Mouse (Mus musculus) gastrocnemius, postnatal 14 days (tissue): ENCODE measurements around the gene Ndrg3. TPM values are rescaled to one million over a fixed set of nuclear protein-coding genes. Genes with fewer than 3 reads are reported as not detected.

Source experiments
- DNase-seq: peaks from one replicate; pipeline ENCODE4 v3.0.0; 2021; ENCODE audit warnings: mixed read lengths
- intact Hi-C: fragments of 180-260 bp; cut with DNase I; formaldehyde crosslinking; loops from one replicate; pipeline ENCODE4 v1.15.1; 2025; ENCODE audit warnings: low total_unique reads
- total RNA-seq, 2 experiments: library from RNA; stranded (reverse); gene quantifications; 2 replicates each; pipeline ENCODE4 v1.2.3; 2021

Ndrg3 gene
- total RNA-seq, 2 experiments from 2014 or later = 23.3 to 25.2 TPM

DNA sequence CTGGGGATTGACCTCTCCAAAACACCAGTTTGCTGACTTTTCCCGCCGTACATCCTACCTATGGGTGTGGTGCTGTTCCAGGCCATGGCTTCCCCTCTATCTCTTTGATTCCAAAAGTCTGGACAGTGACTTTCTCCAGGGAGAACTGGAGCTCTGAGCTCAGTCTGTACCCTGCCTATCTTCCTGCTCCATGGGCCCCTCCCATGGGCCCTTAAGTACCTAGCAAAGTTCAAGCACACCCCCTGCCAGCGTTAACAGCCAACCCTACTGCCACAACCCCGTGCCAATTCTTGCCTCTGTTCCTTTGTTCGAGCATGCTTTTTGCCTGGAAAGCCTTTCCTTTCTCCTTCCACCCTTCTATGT, 15.4 kb upstream of the Ndrg3 start:
- no peak for DNase-seq
- intact Hi-C loops = no loop called here

DNA sequence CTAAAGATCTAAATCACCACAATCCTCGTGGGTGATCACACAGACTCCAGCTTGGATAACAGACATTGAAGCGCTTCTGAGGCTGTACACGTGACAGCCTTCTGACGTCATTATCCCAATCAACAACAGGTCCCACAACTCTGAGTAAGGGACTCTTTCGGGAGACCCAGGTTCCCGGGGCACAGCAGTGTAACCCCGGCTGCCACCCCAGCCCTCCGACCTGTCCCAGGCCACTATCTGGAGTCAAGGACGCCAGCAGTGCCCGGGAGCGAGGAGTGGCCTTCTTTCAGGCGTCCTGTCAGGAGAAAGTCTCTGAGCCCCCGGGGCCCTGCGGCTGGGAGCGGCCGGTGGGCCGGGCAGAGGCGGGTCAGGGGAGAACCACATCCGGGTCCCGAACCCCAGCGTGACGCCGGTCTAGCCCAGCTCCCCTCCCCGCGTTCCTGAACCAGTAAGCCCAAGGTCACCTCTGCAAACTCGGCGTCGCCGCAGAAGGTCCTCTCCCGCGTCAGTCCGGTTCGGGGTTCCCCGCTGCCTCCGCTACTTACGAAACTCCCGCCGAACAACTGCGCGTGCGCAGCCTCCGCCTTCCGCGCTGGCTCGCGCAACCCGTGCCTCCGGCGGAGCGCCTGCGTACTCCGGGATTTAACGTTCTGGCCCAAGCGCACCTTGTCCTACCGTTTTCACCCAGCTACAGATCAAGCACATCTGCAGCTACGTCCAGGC, 14.8 kb upstream of the Ndrg3 start, which contains the start of gene Dsn1:
Gene Dsn1 (minus strand): TSS at position 644 of the 723 bp plus-strand sequence.
- peak; percentile 87 for DNase-seq
- intact Hi-C loops = no loop called here

DNA sequence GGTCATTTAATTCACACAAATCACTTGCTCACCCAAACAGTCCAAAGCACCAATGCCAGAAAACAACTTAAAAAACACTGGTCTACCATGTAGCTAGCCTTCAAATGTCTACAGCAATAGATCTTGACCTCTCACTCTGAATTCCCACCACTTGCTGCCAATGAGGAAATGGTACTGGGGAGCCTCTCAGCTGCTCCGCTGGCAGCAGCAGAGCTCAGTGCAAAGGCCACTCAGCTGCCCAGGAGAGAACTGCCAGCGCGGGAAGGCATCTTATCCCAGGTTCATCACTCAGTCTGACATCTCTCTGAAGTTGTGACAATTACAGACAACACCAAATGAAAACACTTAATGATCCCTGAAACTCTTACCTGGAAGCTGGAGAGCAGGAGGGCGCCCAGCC, 10.5 kb upstream of the Ndrg3 start:
- intact Hi-C loops = no loop called here
- DNase-seq = no peak

DNA sequence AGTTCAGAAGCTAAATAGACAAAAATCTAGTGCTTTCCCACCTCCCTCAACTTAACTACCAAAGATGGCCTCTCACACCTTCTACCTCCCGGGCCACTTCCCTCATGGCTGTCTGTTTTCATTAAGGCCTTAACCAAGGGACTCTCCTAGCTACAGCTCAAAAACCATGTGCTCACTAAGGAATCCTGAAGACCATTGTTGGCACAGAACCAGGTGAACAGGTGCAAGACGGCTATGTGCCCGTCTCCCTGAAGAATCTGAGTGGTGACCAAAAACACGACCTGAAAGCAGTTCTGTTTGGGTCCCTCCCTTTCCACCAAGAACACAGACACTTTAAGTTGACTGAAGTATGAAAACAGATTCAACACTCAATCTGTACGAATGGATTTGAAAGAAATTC, 6.4 kb upstream of the Ndrg3 start:
- intact Hi-C loops = loop anchor here (5.0 kb wide), 1 partner anchor 96 kb away; no protein-coding TSS in a partner anchor
- no peak for DNase-seq

DNA sequence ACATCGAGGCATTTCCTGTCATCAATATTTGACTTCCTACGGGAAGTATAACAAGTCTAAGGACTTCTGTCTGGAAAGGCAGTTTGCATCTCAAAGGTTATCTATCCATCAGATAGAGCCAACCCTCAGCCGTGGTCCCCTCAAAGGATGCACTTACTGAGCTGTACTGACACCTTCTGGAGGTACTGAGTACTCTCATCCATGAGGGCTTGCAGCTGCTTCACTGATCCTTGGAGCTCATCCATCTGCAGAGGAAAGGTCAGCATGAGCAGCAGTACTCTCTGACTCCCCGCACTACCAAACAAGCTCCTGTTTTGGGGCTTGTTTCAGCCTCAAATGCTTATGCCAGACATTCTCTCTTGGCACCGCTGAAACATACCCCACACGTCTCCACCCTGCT, 4.7 kb upstream of the Ndrg3 start:
- intact Hi-C loops = loop anchor here (5.0 kb wide), 1 partner anchor 94 kb away; no protein-coding TSS in a partner anchor
- peak; percentile 56 for DNase-seq

DNA sequence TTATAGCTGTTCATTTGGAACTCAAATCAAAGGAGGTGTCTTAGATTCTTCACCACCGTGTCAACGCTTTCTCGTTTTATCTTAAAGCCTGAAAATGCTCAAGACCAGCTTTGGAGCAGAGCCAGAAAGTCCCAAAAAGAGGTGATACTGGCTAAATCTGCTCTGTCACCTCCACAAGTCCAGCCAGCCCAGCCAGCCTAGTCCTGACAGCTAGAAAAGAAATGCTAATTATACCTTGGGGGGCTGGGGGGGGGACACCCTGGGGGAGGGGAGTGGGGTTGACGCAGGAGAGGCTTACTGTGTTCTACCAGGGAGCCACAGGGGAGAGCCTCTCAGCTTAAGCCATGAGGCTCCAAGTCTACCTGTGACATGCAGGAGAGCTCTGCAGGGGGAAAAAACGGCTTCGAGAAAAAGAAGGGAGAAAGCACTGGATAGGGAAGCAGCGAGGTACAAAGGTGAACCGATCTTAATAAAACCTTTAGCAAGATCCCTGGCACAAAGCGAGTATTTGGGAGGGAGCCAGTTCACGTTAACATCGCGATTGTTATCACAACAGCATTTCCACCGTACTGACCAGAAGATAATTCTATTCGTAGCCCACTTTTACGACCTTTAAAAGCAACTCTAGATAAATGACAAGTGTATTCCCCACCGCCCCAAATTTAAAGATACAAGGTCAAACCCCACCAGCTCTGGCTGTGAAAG, 977 bp downstream of the Ndrg3 start:
- DNase-seq = peak; percentile 4
- intact Hi-C loops = no loop called here

DNA sequence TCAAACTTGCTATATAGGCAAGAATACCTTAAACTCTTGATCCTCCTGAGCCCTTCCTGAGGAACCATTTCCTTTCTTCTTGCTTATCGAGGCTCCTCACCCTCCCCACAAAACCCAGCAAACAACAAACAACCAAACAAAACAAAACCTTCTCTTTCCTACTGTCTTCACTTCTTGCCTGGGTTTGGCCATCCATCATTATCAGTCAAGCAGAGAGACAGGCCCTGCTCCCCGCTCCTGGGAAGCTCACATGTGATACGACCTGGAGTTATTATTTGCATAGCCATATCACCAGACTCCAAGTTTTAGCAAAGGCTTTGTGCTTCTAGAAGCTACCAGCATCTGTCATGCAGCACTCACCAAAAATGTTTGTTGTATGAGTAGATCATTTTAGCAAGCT, 4.5 kb downstream of the Ndrg3 start:
- intact Hi-C loops = no loop called here

DNA sequence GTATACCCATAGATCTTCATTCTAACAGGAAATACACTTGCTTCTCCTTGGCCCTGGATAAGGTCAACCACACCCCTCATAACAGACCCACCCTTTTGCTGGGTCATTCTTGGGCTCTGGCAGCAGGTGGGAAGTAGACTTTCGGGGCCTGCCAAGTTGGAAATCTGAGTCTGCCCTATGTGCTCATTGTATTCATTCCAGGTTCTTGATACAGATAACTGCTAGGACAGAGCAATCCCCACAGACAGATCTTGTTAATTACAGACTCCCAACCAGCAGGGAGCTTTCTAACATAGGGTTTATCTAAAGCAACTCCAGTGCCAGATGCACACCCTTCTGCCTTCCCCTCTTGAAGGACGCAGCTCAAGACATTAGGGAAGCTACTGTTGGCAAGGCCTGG, 9.0 kb downstream of the Ndrg3 start:
- intact Hi-C loops = no loop called here
- peak; percentile 14 for DNase-seq

More for the DNA sequence above, 4.5 kb downstream of the Ndrg3 start:
- DNase-seq = no peak

DNA sequence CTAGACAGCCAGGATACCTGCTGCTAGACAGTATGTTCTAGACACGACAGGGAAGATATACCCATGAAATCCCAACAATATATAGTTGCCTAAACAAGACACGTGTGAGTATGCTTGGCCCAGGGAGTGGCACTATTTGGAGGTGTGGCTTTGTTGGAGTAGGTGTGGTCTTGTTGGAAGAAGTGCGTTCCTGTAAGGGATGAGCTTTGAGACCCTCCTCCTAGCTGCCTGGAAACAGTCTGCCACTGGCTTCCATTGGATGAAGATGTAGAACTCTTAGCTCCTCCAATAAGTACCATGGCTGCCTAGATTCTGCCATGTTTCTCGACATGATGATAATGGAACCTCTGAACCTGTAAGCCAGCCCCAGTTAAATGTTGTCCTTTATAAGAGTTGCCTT, 10.6 kb downstream of the Ndrg3 start:
- no peak for DNase-seq
- intact Hi-C loops = no loop called here

DNA sequence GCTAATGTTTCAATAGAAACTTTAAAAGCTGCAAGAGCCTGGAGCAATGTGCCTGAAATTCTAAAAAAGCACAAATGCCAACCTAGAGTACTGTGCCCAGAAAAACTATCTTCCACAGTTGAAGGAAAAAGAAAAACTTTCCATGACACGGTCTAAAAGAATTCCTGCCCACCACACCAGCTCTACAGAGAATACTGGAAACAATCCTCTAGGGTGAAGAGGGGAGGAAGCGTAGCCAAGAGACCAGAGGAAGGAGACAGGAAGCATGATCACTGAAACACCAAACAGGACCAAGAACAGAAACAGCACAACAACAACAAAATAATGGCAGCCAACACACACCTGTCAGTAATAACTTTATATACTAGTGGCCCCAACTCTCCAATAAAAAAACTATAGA, 11.8 kb downstream of the Ndrg3 start:
- intact Hi-C loops = no loop called here

DNA sequence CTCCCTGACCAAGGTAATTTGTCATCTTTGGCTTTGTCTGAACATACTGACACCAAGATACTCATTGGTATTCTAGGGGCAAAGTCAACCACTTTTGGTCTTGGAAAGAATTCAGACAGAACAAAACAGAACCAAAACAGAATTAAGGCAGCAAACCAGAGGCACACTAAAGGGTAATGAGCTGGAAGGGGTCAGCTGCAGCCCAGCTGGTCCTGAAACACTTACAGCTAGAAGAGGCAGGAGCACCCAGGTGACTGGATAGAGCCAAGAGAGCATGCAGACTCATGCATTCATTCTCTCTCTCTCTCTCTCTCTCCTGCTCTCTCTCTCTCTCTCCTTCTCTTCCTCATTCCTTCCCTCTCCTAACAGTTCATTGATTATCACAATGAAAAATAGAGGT, 15.1 kb downstream of the Ndrg3 start:
- intact Hi-C loops = no loop called here
- no peak for DNase-seq

More for the DNA sequence above, 11.8 kb downstream of the Ndrg3 start:
- no peak for DNase-seq

DNA sequence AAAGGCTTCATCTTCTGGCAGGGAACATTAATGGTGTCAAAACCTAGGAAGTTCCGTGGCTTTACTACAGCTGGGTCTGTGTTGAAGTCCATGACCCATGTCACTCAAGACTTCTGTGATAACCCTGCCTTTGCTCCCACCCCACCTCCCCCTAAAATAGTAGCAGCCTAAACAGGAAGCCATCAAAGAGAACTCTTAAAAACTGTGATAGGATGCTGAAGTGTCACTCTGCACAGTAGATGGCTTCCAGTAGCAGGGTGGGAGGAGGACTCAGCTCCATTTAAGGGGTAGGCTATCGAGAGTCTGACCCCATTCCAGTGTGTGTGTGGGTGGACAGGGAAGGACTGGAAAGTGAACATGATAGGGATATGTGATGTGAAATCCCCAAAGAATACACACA, 16.9 kb downstream of the Ndrg3 start:
- intact Hi-C loops = no loop called here
- no peak for DNase-seq

DNA sequence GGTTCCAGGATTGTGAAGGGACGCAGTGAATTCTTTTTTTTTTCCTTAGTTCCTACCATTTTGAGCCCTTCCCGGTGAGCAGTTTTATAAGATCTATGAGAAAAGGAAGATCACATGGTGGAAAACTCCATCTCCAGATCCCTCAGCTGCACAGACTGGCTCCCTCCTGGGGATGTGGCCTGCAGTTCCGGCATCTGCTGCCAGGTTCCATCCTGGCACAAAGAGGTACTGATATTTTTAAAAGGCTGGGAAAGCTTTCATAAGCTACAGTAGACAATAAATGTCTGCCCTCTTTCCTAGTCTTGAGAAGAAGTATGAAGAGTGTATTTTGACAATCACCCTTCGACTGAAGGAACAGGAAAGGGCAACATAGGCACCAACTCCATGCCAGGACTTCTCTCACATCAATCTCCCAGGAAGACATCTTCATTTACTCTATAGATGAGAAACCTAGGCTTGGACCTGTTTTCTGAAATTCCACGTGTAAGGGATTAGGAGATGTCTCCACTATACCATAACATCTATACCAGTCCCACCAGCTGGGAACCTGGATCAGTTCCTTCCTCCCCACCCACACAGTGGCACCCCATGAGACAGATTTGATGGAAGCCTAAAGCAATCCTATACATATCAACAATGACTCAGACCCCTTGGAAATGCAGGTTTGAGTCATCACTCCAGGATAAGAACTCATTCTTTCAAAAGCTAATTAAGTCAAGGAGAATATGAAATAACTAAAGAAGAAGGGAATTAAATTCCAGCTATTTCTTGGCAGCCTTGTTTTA, 18.3 kb downstream of the Ndrg3 start:
- no peak for DNase-seq
- intact Hi-C loops = no loop called here

DNA sequence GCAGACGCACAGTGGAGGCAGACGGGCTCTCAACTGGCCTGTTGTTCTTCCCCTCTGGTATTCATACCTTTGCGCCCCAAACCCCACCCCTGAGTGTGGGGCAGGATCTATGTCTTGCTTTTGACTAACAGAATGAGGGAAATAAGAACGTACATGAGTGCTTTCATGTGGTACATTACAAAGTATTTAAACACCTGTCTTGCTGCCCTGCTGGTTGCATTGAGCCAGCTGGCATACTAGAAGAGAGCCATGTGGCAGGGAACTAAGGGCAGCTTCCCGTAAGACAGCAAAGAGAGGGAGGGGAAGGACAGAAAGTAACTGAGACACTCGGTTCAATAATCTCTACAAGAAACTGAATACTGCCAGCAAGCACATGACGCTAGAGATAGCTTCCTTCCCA, 21.6 kb downstream of the Ndrg3 start:
- no peak for DNase-seq
- intact Hi-C loops = no loop called here

DNA sequence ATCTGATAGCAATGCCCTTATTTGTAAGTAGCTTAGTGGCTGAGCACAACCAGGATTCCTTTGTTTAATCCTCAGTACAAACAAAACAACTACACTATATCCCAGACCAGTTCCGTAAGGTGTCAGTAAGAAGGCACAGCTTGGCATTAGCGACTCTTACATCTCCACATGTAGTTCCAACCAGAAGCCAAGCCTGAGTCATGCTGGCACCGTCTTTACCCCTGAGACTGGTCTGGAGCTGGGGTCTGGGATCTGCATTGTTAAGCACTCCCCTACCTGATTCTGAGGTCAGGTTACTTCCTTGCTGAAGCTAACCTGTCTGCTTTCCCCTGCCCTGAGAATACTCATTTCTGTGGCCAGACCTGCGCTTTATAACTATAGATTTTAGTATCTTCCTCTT, 23.4 kb downstream of the Ndrg3 start:
- intact Hi-C loops = no loop called here
- DNase-seq = no peak

DNA sequence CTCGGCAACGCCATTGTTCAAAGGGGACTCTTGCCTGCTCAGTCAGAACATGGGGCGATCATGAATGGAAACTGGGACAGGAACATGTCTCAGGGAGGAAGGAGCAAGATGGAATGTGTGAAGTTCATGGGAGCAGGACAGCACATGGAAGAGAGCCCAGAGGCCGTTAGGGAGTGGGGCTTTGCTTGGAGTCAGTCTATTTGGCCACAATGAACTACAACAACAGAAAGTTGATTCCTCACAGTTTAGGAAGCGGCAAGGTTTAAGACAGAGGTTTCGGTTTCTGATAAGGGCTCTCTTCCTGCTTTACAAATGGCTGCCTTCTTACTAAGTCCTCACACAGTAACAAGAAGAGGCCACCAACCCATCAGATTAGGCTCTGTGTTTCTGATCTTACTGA, 24.5 kb downstream of the Ndrg3 start:
- DNase-seq = peak; percentile 20
- intact Hi-C loops = no loop called here

DNA sequence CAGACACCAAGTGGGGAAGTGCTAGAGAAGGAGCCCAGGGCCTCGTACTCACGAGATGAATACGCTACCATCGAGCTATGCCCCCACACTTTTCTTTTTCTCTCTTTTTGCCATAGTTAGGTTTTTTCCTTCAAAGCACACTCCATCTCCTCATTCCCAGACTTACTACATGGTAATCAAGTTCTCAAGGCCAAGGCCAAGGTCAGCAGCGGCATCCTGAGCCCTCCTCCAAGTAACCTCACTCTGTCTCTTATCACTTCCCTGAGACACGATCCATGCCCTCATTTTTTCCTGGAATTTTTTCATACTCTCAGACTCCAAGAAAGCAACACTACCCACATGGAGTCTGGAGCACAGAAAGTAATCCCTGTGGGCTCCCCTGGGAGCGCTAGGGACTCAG, 28.0 kb downstream of the Ndrg3 start:
- intact Hi-C loops = no loop called here

DNA sequence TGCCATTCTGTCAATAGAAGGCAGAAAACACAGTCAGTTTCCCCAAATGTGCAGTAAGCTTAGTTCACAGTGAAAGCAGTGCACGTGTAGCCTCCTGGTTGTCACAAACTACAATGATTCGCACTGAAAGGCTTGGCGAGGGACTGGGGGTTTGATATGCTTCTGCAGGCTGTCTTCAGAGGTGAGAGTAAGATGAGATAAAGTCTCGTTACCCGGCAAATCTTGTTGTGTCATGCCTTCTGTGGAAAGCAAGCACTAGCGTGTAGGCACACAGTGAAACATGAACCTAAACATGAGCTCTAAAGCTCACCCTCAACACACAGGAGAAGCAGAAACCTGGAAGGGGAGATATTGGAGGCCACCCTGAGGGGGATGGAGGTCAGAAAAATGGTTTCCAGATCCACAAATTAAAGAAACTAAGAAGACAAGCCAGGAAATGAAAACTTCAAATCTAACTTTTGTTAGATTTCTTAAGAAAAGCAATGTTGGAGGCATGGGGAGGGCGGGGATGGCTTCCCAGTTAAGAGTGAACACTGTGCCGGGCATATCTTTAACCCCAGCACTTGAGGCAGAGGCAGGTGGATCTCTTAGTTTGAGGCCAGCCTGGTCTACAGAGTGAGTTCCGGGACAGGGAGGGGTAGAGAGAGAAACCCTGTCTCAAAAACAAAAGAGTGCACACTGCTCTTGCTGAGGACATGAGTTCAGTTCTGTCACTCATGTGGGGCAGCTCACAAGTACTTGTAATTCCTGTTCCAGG, 33.2 kb downstream of the Ndrg3 start:
- DNase-seq = no peak
- intact Hi-C loops = no loop called here

More for the DNA sequence above, 28.0 kb downstream of the Ndrg3 start:
- DNase-seq = no peak

DNA sequence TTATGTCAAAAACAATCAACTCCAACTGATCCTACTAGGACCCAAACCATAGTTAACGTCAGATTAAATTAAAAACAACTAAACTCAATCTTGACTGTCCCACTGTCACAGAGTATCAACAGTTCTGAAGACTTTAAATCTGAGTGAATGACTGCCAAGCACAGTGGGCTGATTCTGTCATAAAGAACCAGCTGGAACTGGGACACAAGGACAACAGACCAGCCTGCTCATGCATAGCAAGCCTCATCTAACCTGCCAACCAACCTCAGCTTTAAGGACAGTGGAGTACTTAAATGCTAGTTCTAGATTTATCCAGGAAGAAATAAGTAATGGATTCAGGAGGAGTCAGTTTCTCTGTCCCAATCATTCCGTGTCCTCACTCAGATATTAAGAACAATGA, 34.8 kb downstream of the Ndrg3 start:
- intact Hi-C loops = no loop called here
- DNase-seq = no peak

DNA sequence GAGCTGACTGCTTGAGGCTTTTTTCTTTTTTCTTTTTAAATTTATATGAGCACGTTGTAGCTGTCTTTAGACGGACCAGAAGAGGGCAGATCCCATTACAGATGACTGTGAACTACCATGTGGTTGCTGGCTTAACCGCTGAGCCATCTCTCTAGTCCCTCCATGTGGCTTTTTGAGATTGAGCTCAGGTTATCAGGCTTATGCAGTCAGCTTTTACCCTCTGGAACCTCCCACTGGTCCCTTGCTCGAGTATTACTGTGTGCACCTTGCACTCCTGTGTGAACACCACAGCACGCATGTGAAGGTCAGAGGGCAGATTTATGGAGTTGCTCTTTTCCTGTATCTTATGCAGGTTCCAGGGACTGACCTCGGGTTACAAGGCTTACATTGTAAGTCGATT, 35.5 kb downstream of the Ndrg3 start:
- intact Hi-C loops = no loop called here
- DNase-seq = no peak
